Mouse (Mus musculus) kidney, postnatal 14 days (tissue): ENCODE data around the gene Ptgir.
"Not testable (repeated sequence)": the region's sequence is repeated elsewhere in the genome, so short reads cannot be mapped to it uniquely, and the experiment has no call there.

Experiments
- DNase-seq: peaks from one replicate; pipeline ENCODE4 v3.0.0; 2022; ENCODE audit warnings: mixed read lengths

Ptgir gene

GRCm38 (mm10) chr7:16944808-16945315, 38.6 kb downstream of the Ptgir start:
- no peak for DNase-seq

- no peak for DNase-seq
These were observed 39.1 kb downstream of the Ptgir start for GRCm38 (mm10) chr7:16945419-16945818.

DNA sequence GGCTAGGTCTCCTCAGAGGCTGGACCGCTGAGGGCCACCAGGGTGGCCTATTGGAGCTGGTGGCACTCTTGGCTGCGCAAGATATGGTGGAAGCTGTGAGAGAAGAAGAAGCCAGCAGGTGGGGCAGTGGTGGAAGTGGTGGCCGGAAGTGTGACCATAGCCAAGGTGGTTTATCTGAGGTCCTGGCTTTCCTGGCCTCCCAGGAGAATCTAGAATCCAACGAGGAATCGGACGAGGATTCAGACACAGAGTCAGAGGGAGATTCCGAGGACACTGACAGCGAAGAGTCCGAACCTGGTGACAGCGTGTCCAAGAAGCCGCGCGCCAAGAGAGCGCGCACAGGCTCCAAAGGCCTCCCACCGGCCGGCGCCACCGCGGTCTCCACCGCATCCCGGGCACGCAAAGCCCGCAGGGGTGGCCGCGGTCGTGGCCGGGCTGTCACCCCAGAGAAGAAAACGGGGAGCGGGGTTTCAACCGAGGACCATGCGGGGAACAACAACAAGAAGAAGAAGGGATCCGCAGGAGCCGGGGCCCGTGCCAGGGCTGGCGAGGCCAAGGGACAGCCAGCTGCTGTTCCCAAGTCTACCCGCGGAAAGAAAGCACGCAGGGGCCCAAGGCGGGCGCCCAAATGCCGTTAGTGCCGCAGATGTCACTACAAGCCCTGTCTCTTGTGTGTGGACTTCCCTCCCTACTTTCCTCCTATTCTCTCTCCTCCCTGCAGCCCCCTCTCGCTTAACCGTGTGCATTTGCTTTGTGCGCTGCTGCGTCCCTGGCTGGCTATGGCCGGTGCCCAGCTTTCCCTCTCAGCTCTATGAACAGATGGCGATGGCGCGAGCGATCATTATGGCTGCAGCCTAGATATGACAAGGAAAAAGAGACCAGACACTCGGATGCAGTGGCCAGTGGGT, 40.4 kb downstream of the Ptgir start:
- DNase-seq = peak; percentile 26

DNA sequence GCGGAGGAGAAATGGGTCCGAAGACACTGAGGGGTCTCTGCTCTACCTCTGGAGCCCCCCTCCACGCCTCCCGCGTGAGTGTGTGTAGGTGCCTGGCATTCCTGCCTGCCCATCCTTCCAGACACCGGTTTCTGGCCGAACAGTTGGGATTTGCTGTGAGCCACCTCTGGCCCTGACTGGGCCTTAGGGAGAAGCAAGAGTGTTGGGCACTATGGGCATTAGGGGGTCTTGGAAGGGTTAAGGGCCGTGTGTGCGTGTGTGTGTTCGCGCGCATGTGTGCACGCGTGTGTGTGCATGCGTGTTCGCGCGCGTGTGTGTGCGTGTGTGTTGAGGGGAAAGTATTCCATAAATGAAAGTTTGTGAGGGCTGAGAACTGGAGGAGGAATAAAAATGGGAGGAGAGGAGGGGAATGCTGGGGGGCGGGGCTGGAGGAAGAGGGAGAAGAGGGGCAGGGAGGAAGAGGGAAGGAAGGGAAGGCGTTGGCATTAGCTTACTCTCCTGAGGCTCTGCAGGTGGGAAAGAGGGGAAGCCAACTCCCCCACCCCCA, 41.1 kb downstream of the Ptgir start:
- DNase-seq = no peak

DNA sequence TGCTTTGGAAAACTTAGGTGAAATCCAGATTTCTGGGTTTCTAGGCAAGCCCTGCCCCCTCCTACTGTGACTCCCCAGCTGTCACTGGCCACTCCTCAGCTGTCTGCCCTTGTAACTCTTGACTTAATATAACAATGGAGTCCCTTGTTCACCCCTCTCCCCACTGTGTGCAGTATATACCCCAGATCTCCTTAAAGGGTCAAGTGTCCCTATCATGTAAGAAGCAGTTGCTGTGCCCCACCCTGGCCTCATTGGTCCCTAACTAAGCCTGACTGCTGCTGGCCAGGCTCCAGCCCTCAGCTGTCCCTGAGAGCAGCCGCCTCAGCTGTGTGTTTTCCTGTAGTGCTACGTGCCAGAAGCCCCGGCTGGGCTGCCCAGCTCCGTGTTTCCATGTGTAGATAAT, 41.7 kb downstream of the Ptgir start:
- DNase-seq = peak; percentile 54

- no peak for DNase-seq
These were observed 42.7 kb downstream of the Ptgir start for GRCm38 (mm10) chr7:16948923-16949458.

GRCm38 (mm10) chr7:16949908-16950841, 43.9 kb downstream of the Ptgir start:
- DNase-seq = peak; percentile 83

GRCm38 (mm10) chr7:16950861-16951635, 44.8 kb downstream of the Ptgir start:
- peak; percentile 86 for DNase-seq

DNA sequence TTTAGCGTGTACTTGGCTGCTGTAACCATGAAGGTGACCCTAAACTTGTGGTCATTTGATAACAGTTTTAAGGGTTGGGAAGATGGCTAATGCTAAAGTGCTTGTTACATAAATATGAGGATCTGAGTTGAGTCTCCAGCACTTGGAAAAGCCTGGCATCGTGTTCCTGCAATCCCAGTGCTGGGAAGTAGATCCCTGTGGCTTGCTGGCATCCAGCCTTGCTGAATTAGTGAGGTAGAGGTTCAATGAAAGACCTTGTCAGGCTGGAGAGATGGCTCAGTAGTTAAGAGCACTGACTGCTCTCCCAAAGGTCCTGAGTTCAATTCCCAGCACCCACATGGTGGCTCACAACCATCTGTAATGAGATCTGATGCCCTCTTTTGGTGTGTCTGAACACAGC, 47.5 kb downstream of the Ptgir start:
- DNase-seq = not testable (repeated sequence)

GRCm38 (mm10) chr7:16955712-16956111, 49.4 kb downstream of the Ptgir start:
- no peak for DNase-seq

- no peak for DNase-seq
These were observed 50.3 kb downstream of the Ptgir start for GRCm38 (mm10) chr7:16956410-16957265.

- peak; percentile 22 for DNase-seq
These were observed 53.4 kb downstream of the Ptgir start, which contains the start of gene Pnmal1 for GRCm38 (mm10) chr7:16959539-16960187. Pnmal1 (plus strand) TSS chr7:16959679.
